Mouse (Mus musculus): ENCODE results near the gene Scml4.

Gene Scml4

DNA sequence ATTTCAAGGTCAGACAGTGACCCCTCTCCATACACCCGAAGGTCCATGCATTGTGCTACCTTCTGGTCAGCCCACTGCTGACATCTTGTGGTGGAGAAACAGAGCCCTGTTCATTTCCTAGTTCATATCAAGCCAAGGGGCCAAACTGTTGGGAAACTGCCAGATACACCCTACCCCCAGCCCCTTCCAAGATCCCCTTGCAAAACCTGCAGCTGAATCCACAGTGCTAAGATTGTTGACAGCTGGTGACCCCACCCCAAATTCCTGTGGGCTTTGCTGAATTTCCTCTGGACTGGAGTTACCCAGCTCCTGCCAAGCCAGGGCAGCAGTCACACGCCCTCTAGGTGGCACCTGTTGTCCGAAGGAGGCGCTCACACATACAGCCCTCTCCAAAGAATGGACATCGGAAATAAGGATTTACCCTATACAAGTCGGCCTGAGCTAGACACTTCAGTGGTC is 127.5 kb downstream of the Scml4 start:
- CTCF ChIA-PET, result interaction anchor here (0.6 kb wide), 1 partner anchor 186 kb away, joined by 5 read pairs; no protein-coding TSS in a partner anchor

DNA sequence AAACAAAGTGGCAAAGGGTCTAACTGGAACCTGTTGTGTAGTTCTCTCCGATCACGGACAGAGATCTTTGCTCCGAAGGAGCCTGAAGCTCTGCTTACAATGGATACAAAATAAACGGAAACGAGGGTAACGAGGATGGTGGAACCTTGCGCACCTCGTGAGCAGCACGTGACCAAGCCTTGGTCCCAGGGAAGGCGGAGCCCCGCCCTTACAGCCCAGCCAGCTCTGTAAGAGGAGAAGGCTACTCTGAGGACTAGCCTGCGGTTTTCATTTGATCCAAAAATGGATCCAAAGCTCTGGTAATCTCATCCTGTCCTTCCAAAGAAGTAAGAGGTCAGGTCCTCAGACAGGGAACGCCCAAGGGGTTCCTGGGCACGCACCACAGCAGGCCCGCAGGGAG is 128.5 kb downstream of the Scml4 start:
- CTCF ChIA-PET, result interaction anchor here (0.8 kb wide), 1 partner anchor 680 kb away, joined by 3 read pairs; no protein-coding TSS in a partner anchor

DNA sequence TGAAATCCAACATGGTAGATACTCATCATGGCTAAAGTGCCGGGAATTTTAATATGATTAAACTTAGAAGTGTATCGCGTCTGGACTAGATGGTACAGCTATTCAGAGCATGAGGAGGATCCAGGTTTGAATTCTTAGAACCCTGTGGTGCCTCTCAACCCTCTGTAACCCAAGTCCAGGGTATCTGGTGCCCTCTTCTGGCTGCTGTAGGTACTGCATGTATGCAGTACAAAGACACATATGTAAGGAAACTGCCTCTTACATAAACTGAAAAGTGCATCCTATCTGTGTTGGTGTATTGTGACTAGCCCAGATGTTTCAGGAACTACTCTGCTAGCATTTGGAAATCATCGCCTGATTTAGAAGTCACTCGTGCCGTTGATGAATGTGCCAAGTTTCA is 129.7 kb downstream of the Scml4 start:
- CTCF ChIA-PET, result interaction anchor here (1.2 kb wide), 1 partner anchor 293 kb away, joined by 3 read pairs; no protein-coding TSS in a partner anchor

DNA sequence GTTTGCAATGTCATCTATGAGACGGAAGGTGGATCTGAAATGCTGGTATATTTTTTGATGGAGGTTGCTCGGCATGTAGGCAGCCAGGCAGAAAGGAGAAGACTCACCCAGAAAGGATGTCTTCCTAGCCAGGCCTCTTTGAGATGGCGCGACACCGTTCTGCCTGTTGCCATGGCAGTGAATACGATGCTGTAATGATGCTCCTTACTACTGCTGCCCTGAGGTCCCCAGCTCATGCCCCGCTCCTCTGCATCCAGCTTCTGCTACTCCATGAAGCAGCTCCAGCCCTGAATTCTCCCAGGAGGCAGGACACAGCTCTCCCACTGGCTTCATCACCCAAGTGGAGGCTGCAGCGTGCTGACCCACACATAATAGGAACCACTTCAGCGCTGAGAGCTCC is 130.8 kb downstream of the Scml4 start:
- CTCF ChIA-PET, result interaction anchor here (0.7 kb wide), 1 partner anchor 236 kb away, joined by 3 read pairs; no protein-coding TSS in a partner anchor

DNA sequence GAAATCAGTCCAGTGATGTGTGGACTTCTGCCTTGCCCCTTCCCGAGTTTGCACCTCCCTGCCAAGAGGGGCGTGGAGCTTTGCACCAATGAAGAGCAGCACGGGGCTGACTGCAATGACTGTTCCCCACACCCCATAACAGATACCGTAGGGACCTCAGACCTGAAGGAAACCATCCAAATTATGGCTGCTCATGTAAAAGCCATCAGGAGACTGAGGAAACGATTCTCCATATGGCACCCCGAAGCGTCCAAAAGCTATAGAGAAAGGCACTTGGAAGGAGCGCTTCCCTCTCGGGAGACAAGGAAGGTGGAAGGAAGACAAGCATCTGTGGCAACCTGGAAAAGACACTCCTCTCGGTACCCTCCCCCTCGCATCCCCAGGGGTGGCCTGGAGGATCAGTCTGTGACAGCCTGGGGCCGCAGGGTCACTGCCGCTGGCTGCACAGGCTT is 134.2 kb downstream of the Scml4 start:
- CTCF ChIA-PET, result no interaction called here

DNA sequence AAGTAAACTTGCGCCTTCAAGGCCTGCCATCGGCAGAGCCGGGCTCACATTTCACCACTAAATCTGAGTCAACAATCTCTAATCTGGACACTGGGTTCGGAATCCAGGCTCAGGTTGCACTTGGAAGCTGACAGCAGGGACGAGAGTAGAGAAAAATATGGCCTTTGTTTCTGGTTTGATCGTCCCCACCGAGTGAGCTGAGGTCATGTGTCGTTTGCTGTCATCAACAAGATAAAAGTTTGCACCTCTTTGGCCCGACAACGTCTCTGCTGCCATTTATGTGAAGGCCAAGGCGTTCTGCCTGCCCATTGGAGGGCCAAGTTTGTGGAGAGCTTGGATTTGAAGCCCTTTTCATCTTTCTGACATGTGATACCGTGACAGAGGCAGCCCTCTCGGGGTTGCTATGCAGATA is 135.3 kb downstream of the Scml4 start:
- CTCF ChIA-PET, result interaction anchor here (0.9 kb wide), 1 partner anchor 1346 kb away, joined by 4 read pairs; no protein-coding TSS in a partner anchor

DNA sequence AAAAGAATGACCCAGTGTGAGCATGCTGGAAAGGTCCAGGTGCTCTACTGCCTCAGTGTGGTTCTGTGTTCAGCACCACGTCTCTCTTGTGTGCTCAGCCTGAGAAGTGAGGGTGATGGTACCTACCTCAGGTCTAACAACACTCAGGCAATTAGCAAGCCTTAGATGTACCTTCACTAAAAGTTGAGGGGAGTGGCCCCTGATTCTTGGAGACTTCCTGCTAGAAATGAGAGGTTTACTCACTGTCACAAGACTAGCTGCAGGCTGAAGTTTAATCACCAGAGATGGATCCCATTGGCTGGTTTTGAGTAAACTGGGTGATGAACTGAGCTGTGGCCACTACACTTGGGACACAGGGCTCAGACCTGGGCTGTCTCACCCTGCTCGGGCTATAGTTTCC is 137.1 kb downstream of the Scml4 start:
- CTCF ChIA-PET, result interaction anchor here (0.6 kb wide), 1 partner anchor 614 kb away, joined by 3 read pairs; no protein-coding TSS in a partner anchor

DNA sequence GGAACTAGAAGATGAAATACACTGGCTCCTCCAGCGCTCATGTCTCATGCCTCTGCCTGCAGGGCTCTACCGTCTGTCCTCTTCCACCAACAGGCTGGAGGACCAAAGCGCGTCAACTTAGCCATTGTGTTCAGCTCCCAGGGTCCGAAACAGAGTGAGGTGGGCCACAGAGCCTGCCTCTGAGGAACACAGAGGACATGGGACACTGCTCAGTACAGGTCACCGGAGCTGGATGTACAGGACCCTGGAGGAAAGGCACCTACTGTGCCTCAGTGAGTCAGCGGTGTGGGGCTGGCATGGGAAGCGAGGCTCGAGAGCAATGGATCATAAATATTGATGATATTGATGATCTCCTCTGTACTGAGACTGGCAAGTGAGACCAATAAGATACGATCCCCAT is 139.2 kb downstream of the Scml4 start:
- CTCF ChIA-PET, result no interaction called here

DNA sequence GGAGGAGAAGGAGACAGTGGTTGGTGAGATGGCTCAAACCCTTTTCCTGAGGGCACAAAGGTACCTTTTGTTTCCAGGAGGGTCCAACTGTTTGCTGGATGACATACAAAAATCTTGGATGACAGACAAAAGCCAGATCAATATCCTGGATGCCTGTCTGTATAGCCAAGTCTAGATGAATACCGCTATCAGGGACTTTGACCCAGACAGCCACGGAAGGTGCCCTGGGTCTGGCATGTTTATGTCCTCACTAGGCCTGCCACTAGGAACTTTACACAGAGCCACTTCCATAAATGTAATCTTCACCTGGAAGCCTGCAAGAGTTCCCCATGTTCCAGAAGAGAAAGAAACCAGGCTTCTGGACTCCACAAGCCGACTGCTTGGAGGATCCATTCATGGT is 141.3 kb downstream of the Scml4 start:
- CTCF ChIA-PET, result no interaction called here

DNA sequence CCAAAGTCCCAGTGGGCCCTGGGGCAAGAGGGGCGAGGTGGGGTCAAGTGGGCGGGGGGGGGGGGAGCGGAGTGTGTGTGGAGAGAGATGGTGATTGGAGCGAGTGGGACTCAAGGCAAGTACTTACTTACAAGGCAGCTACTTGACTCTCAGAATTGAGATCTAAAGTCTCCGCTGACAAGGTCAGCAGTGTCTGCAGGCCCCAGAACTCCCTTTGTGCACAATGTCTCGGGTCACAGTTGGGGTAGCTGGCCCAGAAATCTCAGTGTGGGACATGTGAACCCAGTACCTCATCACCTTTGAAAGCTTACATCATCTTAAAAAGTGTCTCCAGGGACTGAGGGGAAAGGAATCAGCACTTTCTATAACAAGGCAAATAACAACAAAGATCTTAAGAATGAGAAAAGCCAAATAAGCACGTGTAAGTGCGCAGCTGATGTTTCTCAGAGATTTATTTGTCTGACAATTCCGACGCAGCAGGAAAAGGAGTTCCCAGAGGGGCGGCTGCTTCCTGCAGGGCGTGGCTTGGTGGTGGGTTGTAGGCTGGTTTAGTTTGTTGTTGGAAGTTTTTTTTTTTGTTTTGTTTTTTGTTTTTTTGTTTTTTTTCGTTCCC is 142.0 kb downstream of the Scml4 start:
- CTCF ChIA-PET, result no interaction called here

DNA sequence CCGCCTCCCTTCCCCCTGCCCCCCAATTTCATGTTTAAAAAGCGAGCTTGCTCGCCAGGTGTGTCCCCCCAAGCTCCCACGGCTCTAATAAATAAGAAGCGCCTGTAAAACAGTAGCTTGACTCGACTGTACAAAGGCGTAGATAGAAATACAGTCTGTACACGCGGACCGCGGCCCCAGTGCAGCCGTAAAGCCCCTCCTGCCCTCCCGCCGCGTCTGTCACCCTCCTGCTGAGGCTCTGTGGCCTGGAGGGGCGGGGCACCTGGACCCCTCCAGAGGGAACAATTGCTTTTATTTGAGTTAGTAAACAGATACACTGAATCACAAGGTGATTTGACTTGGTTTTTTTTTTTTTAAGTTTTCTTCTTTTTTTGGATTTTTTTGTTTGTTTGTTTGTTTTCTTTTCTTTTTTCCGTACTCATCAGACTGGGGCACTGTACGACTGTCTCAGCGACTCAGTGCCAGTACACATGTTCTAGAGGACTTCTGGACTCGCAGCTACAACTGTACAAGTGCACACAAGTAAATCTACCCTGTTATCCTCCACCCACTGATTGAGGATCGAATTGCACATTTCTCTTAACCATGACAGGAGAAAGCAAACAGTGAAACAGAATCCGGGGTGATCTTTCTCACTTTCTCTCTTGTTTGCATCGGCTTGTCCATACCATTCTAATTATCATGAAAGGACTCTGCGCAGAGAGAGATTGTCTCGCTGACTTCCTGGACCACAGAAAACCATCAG is 142.7 kb downstream of the Scml4 start:
- CTCF ChIA-PET, result no interaction called here

DNA sequence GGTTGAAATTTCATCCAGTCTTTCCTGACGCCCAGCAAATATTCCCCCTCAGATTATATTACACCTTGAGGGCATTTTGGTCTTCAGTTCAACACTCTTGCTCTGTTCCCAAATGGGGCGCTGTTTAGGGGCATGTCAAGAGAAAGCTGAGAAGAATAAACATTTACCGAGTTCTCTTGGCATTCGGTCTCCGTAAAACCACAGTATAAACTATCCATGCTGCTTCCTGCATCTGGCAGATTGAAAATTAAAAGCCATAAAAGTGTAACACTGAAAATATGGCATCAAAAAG is 143.2 kb downstream of the Scml4 start:
- CTCF ChIA-PET, result no interaction called here

DNA sequence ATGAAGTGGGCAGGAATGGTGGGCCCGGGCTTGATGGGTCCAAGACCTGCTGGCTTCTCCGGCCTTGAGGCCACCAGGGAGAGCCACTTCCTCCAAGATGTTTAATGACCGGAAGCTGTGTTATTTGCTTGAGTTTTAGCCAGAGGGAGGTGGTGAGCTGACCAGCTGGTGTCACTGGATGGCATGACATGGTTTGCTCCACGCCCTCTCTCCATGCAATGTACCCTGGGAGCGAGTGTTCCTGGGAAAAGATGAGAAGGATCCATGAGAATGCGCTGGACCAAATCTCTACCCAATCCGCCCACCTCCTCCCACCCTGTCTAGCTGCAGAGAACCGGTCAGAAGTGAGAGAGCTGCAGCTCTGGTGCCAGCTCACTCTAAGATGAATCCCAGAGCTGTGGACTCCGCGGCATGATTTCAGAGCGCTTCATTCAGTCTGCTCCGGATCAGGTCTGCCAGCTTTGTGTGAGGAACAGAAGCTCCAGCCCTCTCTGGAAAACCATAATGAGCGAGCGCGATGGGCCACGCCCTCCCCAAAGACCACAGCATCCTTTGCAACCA is 144.1 kb downstream of the Scml4 start:
- CTCF ChIA-PET, result no interaction called here

DNA sequence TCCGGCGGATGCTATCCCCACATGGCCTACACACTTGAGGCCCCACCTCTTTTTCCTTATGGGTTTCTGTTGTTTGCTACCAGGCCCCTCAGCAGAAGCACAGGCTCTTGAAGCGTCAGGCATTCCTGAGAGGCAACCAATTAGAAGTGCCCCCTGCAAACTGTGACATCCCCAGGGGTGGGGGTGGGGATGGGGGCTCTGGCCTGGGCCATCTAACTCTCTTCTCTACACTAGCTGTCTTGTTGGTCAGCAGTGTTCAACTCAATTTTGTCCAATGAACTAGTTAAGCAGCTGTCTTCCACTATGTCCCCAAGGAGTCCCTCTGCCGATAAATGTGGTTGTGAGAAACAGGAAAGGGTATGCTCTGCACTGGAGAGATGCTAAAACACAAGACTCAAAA is 144.9 kb downstream of the Scml4 start:
- CTCF ChIA-PET, result no interaction called here

DNA sequence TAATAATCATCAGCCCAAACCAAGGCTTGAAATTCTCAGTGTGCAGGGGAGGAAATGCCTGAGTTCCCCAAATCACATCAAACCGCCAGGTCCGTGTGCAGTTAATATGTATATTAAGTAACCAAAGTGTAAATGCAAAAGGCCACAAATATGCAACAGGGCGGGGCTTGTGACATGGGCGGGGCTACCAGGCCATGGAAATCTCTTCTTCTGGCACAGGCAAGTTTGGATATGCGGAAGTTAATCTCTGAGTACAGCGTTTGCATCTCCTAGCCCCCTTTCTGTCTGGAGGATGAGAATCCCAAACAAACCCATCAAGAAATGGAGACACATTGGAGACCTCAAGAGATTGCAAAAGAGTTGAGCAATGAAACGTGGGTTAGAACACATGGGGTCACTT is 145.5 kb downstream of the Scml4 start:
- CTCF ChIA-PET, result no interaction called here

DNA sequence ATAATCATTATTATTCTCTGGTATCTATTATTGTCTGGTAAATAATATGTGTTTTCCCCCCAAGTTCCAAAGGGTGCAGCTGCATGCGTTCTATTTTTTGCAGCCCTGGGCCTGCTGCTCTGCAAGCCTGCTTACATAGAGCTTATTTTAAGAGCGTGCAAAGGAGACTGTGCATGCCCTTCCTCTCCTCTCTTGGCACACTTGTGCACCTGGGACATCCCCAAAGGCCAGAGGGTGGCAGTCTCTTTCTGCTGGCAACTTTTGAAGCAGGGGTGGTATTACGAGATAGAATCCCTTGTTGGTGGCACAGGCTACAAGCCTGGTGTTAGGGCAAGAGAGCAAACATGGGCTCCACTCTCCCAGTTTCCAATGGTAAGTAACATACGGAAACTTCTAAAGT is 146.4 kb downstream of the Scml4 start:
- CTCF ChIA-PET, result no interaction called here

DNA sequence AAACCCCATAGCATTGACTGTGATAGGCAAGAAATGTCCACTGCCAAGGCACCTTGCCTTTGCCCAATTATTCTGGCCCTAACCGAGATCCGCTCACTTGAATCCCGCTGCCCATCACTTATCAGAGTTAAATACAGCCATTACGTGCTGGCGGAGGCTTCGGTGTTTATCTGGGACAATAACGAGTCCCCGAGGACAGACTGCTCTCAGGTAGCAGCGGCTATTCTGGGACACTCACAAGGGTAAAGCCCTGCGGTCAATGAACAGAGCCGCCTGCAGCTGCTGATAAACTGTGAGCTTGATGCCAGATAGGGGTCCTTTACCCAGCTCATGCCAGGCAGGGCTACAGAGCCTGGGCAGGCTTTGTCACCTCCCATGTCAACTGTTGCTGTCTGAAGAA is 147.9 kb downstream of the Scml4 start:
- CTCF ChIA-PET, result no interaction called here
